Mouse (Mus musculus): ENCODE measurements around the gene Ugt1a9.

DNA sequence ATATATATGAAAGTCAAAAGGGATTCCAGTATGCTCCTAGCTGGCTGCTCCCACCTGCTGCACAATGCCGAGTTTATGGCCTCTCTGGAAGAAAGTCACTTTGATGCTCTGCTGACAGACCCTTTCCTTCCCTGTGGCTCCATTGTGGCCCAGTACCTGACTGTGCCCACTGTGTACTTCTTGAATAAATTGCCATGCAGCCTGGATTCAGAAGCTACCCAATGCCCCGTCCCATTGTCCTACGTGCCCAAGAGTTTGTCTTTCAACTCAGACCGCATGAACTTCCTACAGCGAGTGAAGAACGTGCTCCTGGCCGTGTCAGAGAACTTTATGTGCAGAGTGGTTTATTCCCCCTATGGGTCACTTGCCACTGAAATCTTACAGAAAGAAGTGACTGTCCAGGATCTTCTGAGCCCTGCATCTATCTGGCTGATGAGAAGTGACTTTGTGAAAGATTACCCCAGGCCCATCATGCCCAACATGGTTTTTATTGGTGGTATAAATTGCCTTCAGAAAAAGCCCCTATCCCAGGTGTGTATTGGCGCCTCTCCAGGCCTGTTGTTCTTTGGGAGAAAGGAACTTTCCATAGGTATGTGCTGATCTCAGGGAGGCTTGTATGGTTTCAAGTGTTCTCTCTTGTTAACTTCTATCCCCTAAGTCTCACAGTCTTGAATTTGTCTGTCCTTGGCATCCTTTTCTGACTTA is 141.9 kb downstream of the Ugt1a9 start:
- TF ChIP-seq CTCF (IDR thresholded peaks at IDR 0.05; ENCODE audit: low read depth) (no peak), EP300 (optimal IDR thresholded peaks at IDR 0.05) (no peak)

All from stomach, postnatal 0 days (tissue).